Mouse (Mus musculus): Measurements from ENCODE around the gene Rtn4rl2.

DNA sequence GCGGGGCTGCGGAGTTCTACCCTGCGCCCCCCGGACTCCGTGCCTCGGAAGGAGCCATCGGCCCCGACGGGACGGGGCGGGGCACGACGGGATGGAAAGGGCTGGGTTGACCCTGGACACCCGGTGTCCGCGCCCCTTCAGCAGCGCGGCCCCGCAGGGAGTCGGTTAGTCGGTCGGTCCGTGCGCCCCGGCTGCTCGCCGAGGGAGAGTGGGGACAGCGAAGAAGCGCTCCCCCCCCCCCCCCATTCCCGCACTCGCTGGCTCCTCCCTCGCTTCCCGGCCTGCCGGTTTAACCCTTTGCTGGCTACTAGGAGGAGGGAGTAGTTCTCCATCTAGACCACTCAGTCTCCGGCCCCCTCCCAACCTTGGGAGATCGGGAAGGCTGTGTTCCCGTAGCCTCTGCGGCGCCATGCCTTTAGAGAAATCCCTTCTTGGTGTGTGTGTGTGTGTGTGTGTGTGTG, 341 bp upstream of the Rtn4rl2 start:
- TF ChIP-seq POLR2A (IDR thresholded peaks at IDR 0.05; ENCODE audit: insufficient read length, low read depth) (no peak), MYOD1 (IDR thresholded peaks at IDR 0.05; ENCODE audit: control insufficient read depth in 1 of 3, insufficient read length in 2 of 3, low read depth in 2 of 3) (no peak), USF1 (IDR thresholded peaks at IDR 0.05; ENCODE audit: low read depth) (no peak), TCF12 (IDR thresholded peaks at IDR 0.05; ENCODE audit: insufficient read depth, poor library complexity, severe bottlenecking) (no peak), MAX (IDR thresholded peaks at IDR 0.05; ENCODE audit: low read depth) (no peak), E2F4 (IDR thresholded peaks at IDR 0.05; ENCODE audit: insufficient read depth) (no peak), MYOG (IDR thresholded peaks at IDR 0.05; ENCODE audit: control insufficient read depth in 1 of 3, insufficient read depth in 1 of 3, insufficient read length in 2 of 3, low read depth in 2 of 3) (no peak)

Measured in myocyte (in vitro differentiated cells).